Mouse (Mus musculus): Measurements from ENCODE around the gene Slc25a30. TPM values are rescaled to one million over a fixed set of nuclear protein-coding genes. Genes with fewer than 3 reads are reported as not detected.

The Slc25a30 gene
- polyA plus RNA-seq, 1 experiment from 2014 or later: 22.7 TPM

GRCm38 (mm10) chr14:75794726-75795125 lies 7.9 kb upstream of the Slc25a30 start:
- DNase-seq (ENCODE audit: low spot score) (no peak), ATAC-seq (replicated peaks; ENCODE audit: low FRiP score, low read depth) (no peak)
- Histone ChIP-seq H3K4me3 (replicated peaks; ENCODE audit: low read depth, low read length) (no peak overlapping the region), H3K9ac (ENCODE audit: low read depth, low read length) (no peak overlapping the region), H3K36me3 (ENCODE audit: insufficient read depth, low read length) (no peaks in the 10 kb centered on the region), H3K4me1 (replicated peaks; ENCODE audit: insufficient read depth, low read length) (no peaks in the 10 kb centered on the region; the same call in 1 of the 2 replicates), H3K9me3 (replicated peaks; ENCODE audit: low read length) (no peaks in the 10 kb centered on the region), H3K27me3 (ENCODE audit: insufficient read depth, low read length) (no peaks in the 10 kb centered on the region), H3K4me2 (ENCODE audit: low read length) (no peak overlapping the region), H3K27ac (peak overlapping the region; percentile 57)
- WGBS: 72% methylated on average over 5 of the region's 5 CpGs
- no peak for TF ChIP-seq CTCF (IDR thresholded peaks at IDR 0.05; ENCODE audit: low read depth)

- no peak overlapping the region for H3K9ac ChIP-seq (ENCODE audit: low read depth, low read length)
- no peaks in the 10 kb centered on the region for H3K9me3 ChIP-seq (replicated peaks; ENCODE audit: low read length)
- H3K4me3 ChIP-seq (replicated peaks; ENCODE audit: low read depth, low read length): no peak overlapping the region
- TF ChIP-seq CTCF (IDR thresholded peaks at IDR 0.05; ENCODE audit: low read depth): no peak
- H3K27ac ChIP-seq: peak overlapping the region; percentile 57; the same call in 1 of the 2 replicates
- no peak for DNase-seq (ENCODE audit: low spot score)
- no peak overlapping the region for H3K4me2 ChIP-seq (ENCODE audit: low read length)
- H3K36me3 ChIP-seq (ENCODE audit: insufficient read depth, low read length): no peaks in the 10 kb centered on the region
- ATAC-seq (replicated peaks; ENCODE audit: low FRiP score, low read depth): peak; percentile 84
- H3K4me1 ChIP-seq (replicated peaks; ENCODE audit: insufficient read depth, low read length): no peaks in the 10 kb centered on the region; the same call in 1 of the 2 replicates
- WGBS: 66% methylated on average over 6 of the region's 6 CpGs
- H3K27me3 ChIP-seq (ENCODE audit: insufficient read depth, low read length): no peaks in the 10 kb centered on the region
Observed at GRCm38 (mm10) chr14:75794324-75794723, 7.5 kb upstream of the Slc25a30 start.

GRCm38 (mm10) chr14:75793110-75793509 lies 6.3 kb upstream of the Slc25a30 start:
- Histone ChIP-seq H3K27me3 (ENCODE audit: insufficient read depth, low read length) (no peaks in the 10 kb centered on the region), H3K27ac (no peak overlapping the region), H3K4me1 (replicated peaks; ENCODE audit: insufficient read depth, low read length) (no peaks in the 10 kb centered on the region; the same call in 1 of the 2 replicates), H3K9ac (ENCODE audit: low read depth, low read length) (no peak overlapping the region), H3K4me3 (replicated peaks; ENCODE audit: low read depth, low read length) (no peak overlapping the region), H3K9me3 (replicated peaks; ENCODE audit: low read length) (no peaks in the 10 kb centered on the region), H3K4me2 (ENCODE audit: low read length) (no peak overlapping the region), H3K36me3 (ENCODE audit: insufficient read depth, low read length) (no peaks in the 10 kb centered on the region)
- no peak for TF ChIP-seq CTCF (IDR thresholded peaks at IDR 0.05; ENCODE audit: low read depth)
- DNase-seq (ENCODE audit: low spot score) (no peak), ATAC-seq (replicated peaks; ENCODE audit: low FRiP score, low read depth) (no peak)
- 90% methylated on average over 4 of the region's 4 CpGs for WGBS

- H3K4me3 ChIP-seq (replicated peaks; ENCODE audit: low read depth, low read length): no peak overlapping the region
- 91% methylated on average over 3 of the region's 3 CpGs for WGBS
- H3K4me2 ChIP-seq (ENCODE audit: low read length): no peak overlapping the region
- H3K9ac ChIP-seq (ENCODE audit: low read depth, low read length): no peak overlapping the region
- H3K27me3 ChIP-seq (ENCODE audit: insufficient read depth, low read length): no peaks in the 10 kb centered on the region
- TF ChIP-seq CTCF (IDR thresholded peaks at IDR 0.05; ENCODE audit: low read depth): no peak
- H3K27ac ChIP-seq: no peak overlapping the region
- no peaks in the 10 kb centered on the region for H3K9me3 ChIP-seq (replicated peaks; ENCODE audit: low read length)
- no peak for ATAC-seq (replicated peaks; ENCODE audit: low FRiP score, low read depth)
- 0 out of 2 replicates have a peak, but pooled peaks cover 3% of the 10 kb centered on the region for H3K4me1 ChIP-seq (replicated peaks; ENCODE audit: insufficient read depth, low read length)
- no peak for DNase-seq (ENCODE audit: low spot score)
- no peaks in the 10 kb centered on the region for H3K36me3 ChIP-seq (ENCODE audit: insufficient read depth, low read length)
Observed at GRCm38 (mm10) chr14:75791372-75791771, 4.5 kb upstream of the Slc25a30 start.

GRCm38 (mm10) chr14:75790411-75790996 lies 3.7 kb upstream of the Slc25a30 start:
- no peak overlapping the region for H3K9ac ChIP-seq (ENCODE audit: low read depth, low read length)
- DNase-seq (ENCODE audit: low spot score) (no peak), ATAC-seq (replicated peaks; ENCODE audit: low FRiP score, low read depth) (no peak)
- 0 out of 2 replicates have a peak, but pooled peaks cover 3% of the 10 kb centered on the region for H3K4me1 ChIP-seq (replicated peaks; ENCODE audit: insufficient read depth, low read length)
- no peak overlapping the region for H3K4me2 ChIP-seq (ENCODE audit: low read length)
- 74% methylated on average over 3 of the region's 3 CpGs for WGBS
- H3K9me3 ChIP-seq (replicated peaks; ENCODE audit: low read length): no peaks in the 10 kb centered on the region
- TF ChIP-seq CTCF (IDR thresholded peaks at IDR 0.05; ENCODE audit: low read depth): no peak
- no peaks in the 10 kb centered on the region for H3K27me3 ChIP-seq (ENCODE audit: insufficient read depth, low read length)
- H3K36me3 ChIP-seq (ENCODE audit: insufficient read depth, low read length): no peaks in the 10 kb centered on the region
- no peak overlapping the region for H3K27ac ChIP-seq
- no peak overlapping the region for H3K4me3 ChIP-seq (replicated peaks; ENCODE audit: low read depth, low read length)

GRCm38 (mm10) chr14:75789291-75789690 lies 2.5 kb upstream of the Slc25a30 start:
- Histone ChIP-seq H3K9ac (ENCODE audit: low read depth, low read length) (no peak overlapping the region), H3K4me2 (ENCODE audit: low read length) (no peak overlapping the region), H3K9me3 (replicated peaks; ENCODE audit: low read length) (no peaks in the 10 kb centered on the region), H3K27ac (no peak overlapping the region), H3K4me1 (replicated peaks; ENCODE audit: insufficient read depth, low read length) (0 out of 2 replicates have a peak, but pooled peaks cover 3% of the 10 kb centered on the region), H3K27me3 (ENCODE audit: insufficient read depth, low read length) (no peaks in the 10 kb centered on the region), H3K36me3 (ENCODE audit: insufficient read depth, low read length) (no peaks in the 10 kb centered on the region), H3K4me3 (replicated peaks; ENCODE audit: low read depth, low read length) (no peak overlapping the region)
- 73% methylated on average over 6 of the region's 6 CpGs for WGBS
- TF ChIP-seq CTCF (IDR thresholded peaks at IDR 0.05; ENCODE audit: low read depth): no peak
- no peak for DNase-seq (ENCODE audit: low spot score)
- no peak for ATAC-seq (replicated peaks; ENCODE audit: low FRiP score, low read depth)

Measured in kidney, postnatal 0 days (tissue).